Mouse (Mus musculus) neural tube, embryonic 15.5 days (tissue): Measurements from ENCODE around the gene Hspa2. TPM values are rescaled to one million over a fixed set of nuclear protein-coding genes. Genes with fewer than 3 reads are reported as not detected.

ENCODE experiments used
- ATAC-seq: fragments of 200-750 bp; cut with Nextera tagmentation; 2 replicates; pipeline ENCODE4 v1.8.0; 2017; ENCODE audit warnings: mild to moderate bottlenecking, moderate TSS enrichment, moderate library complexity; ENCODE audit not compliant: low FRiP score
- H3K27ac ChIP-seq: fragments of 300-500 bp; sonication (generic); replicated peaks from 2 replicates; pipeline ENCODE4 v1.5.1; 2015; ENCODE audit warnings: mild to moderate bottlenecking, inconsistent platforms
- H3K27me3 ChIP-seq: fragments of 300-500 bp; sonication (generic); replicated peaks from 2 replicates; pipeline ENCODE4 v1.6.1; 2015; ENCODE audit warnings: inconsistent platforms
- H3K36me3 ChIP-seq: fragments of 300-500 bp; sonication (generic); 2 replicates; pipeline ENCODE4 v1.6.1; 2015; ENCODE audit warnings: inconsistent platforms
- H3K4me1 ChIP-seq: fragments of 300-500 bp; sonication (generic); 2 replicates; pipeline ENCODE4 v1.6.1; 2015; ENCODE audit warnings: inconsistent platforms
- H3K4me2 ChIP-seq: fragments of 300-500 bp; sonication (generic); 2 replicates; pipeline ENCODE4 v1.6.1; 2015; ENCODE audit warnings: inconsistent platforms, mild to moderate bottlenecking, moderate library complexity
- H3K4me3 ChIP-seq: fragments of 300-500 bp; sonication (generic); replicated peaks from 2 replicates; pipeline ENCODE4 v1.5.1; 2015; ENCODE audit warnings: mild to moderate bottlenecking, inconsistent platforms
- H3K9ac ChIP-seq: fragments of 300-500 bp; sonication (generic); replicated peaks from 2 replicates; pipeline ENCODE4 v1.6.1; 2015; ENCODE audit warnings: mild to moderate bottlenecking, inconsistent platforms
- H3K9me3 ChIP-seq: fragments of 300-500 bp; sonication (generic); replicated peaks from 2 replicates; pipeline ENCODE4 v1.6.1; 2016; ENCODE audit warnings: inconsistent platforms
- WGBS: fragments of 180-500 bp; shearing (Covaris S2); methylation state at CpG from one replicate; pipeline ENCODE4 v1.1.7; 2015; ENCODE audit warnings: mixed read lengths; 5-methylcytosine and 5-hydroxymethylcytosine counted together
- polyA plus RNA-seq: library from polyadenylated mRNA; unstranded; fragments of >200 nt; fragmentation: Nextera tagmentation; extraction: Ambion mirVana; gene quantifications from 2 replicates; pipeline ENCODE4 v1.2.1, GENCODE M21; 2015

Gene Hspa2
- 5.7 and 8.2 TPM in 2 replicates for polyA plus RNA-seq

GRCm38 (mm10) chr12:76403886-76404537, at the start of gene Hspa2:
Gene Hspa2, plus strand, starts transcription at chr12:76404176.
- ATAC-seq = peak; percentile 96
- Histone ChIP-seq H3K27me3 (peaks cover 53% of the 10 kb centered on the region), H3K9ac (peak within 1 kb of the TSS; percentile 72), H3K36me3 (no peaks in the 10 kb centered on the region), H3K4me2 (peak within 1 kb of the TSS; percentile 90), H3K9me3 (no peaks in the 10 kb centered on the region), H3K27ac (peak within 1 kb of the TSS; percentile 92), H3K4me1 (peaks cover 29% of the 10 kb centered on the region), H3K4me3 (peak within 1 kb of the TSS; percentile 72)
- under 1% methylated on average over 54 of the region's 54 CpGs for WGBS

- Histone ChIP-seq H3K9me3 (no peaks in the 10 kb centered on the region), H3K36me3 (no peaks in the 10 kb centered on the region), H3K27ac (no peak overlapping the region), H3K4me1 (0 out of 2 replicates have a peak, but pooled peaks cover 2% of the 10 kb centered on the region), H3K27me3 (no peaks in the 10 kb centered on the region), H3K9ac (no peak overlapping the region), H3K4me2 (no peak overlapping the region), H3K4me3 (no peak overlapping the region)
- no peak for ATAC-seq
- WGBS = 50% methylated on average over 1 of the region's 1 CpGs
Observed at GRCm38 (mm10) chr12:76360868-76361267, 43.1 kb upstream of the Hspa2 start.

GRCm38 (mm10) chr12:76361405-76362302, 42.3 kb upstream of the Hspa2 start:
- Histone ChIP-seq H3K9me3 (no peaks in the 10 kb centered on the region), H3K4me1 (0 out of 2 replicates have a peak, but pooled peaks cover 3% of the 10 kb centered on the region), H3K9ac (no peak overlapping the region), H3K36me3 (no peaks in the 10 kb centered on the region), H3K4me2 (no peak overlapping the region), H3K27ac (no peak overlapping the region), H3K27me3 (no peaks in the 10 kb centered on the region), H3K4me3 (no peak overlapping the region)
- no peak for ATAC-seq
- 64% methylated on average over 9 of the region's 9 CpGs for WGBS

GRCm38 (mm10) chr12:76362303-76362676, 41.7 kb upstream of the Hspa2 start:
- 90% methylated on average over 9 of the region's 9 CpGs for WGBS

GRCm38 (mm10) chr12:76366276-76366675, 37.7 kb upstream of the Hspa2 start:
- Histone ChIP-seq H3K9me3 (no peaks in the 10 kb centered on the region), H3K4me1 (peaks cover 23% of the 10 kb centered on the region), H3K27ac (no peak overlapping the region), H3K36me3 (no peaks in the 10 kb centered on the region), H3K4me2 (no peak overlapping the region), H3K4me3 (no peak overlapping the region), H3K9ac (no peak overlapping the region), H3K27me3 (no peaks in the 10 kb centered on the region)
- ATAC-seq = no peak
- WGBS = 85% methylated on average over 3 of the region's 3 CpGs

More at GRCm38 (mm10) chr12:76362303-76362676, 41.7 kb upstream of the Hspa2 start:
- peaks cover 8% of the 10 kb centered on the region for H3K4me1 ChIP-seq
- H3K36me3 ChIP-seq = no peaks in the 10 kb centered on the region
- H3K4me2 ChIP-seq = no peak overlapping the region
- no peaks in the 10 kb centered on the region for H3K27me3 ChIP-seq
- no peak overlapping the region for H3K27ac ChIP-seq
- no peak for ATAC-seq
- no peak overlapping the region for H3K9ac ChIP-seq
- no peaks in the 10 kb centered on the region for H3K9me3 ChIP-seq
- no peak overlapping the region for H3K4me3 ChIP-seq

DNA sequence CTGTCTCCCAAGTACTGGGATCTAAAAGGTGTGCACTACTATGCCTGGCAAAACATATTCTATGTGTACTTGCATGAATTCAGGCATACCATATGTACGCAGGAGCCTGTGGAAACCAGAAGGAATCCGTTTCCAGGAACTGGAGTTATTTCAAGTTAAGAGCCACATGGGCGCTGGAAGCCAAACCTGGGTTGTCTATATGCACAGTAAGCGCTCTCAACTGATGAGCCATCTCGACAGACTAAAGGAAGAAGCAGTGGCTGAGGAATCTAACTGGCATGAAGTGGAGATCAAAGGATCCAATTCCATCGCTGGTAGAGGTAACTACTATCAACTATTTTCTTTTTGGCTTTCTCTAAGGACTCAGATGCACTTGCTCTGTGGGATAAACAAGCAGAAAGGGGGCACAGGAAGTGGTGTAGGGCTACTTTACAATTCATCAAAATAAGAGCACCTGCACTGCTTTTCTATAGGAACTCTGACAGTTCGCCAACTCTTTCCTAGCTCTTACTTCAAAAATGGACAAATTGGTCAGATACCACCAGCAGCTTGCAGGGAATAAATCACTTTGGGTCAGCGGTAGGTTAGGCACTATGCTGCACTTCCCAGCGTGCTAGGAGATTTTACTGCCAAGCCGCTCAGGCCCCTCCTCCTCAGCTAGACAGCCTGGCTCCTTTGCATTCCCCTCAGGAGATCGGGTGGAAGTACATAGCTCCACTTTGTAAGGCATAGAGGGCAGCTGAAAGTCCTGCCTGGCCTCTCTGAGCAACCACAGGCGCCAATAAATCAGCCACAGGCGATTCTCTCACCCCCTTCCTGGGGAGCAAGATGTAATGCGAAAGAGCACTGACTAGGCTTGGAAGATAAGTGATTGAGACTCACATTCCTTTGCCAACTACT, 36.6 kb upstream of the Hspa2 start:
- Histone ChIP-seq H3K4me3 (peak overlapping the region; percentile 13), H3K4me2 (peak overlapping the region; percentile 90), H3K27ac (peak overlapping the region; percentile 98), H3K4me1 (peaks cover 34% of the 10 kb centered on the region), H3K9ac (peak overlapping the region; percentile 31), H3K9me3 (no peaks in the 10 kb centered on the region), H3K27me3 (no peaks in the 10 kb centered on the region), H3K36me3 (no peaks in the 10 kb centered on the region)
- ATAC-seq = no peak
- 15% methylated on average over 14 of the region's 14 CpGs for WGBS

- H3K4me2 ChIP-seq = peak overlapping the region; percentile 90
- WGBS = 8% methylated on average over 9 of the region's 9 CpGs
Observed at GRCm38 (mm10) chr12:76368201-76368789, 35.7 kb upstream of the Hspa2 start.

DNA sequence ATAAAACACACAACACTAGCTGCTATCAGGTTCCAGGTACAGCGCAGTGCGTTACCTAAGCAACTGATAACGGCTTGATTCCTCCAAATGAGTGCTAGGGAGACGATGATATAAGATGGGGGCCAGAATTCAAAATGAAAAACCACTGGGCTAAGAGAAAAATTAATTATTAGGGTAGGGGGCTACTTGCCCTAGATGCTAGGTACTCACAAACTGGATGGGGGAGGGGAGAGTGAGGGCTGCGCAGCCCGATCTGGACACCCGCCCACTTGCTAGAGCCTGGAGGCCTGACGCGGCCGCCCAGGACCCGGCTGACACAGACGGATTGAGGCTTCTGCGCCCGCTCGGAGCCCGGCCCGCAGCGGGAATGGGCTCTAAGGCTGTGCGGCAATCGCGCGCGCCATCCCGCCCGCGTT, 35.2 kb upstream of the Hspa2 start:
- Histone ChIP-seq H3K4me3 (peak overlapping the region; percentile 97), H3K27me3 (no peaks in the 10 kb centered on the region), H3K9ac (peak overlapping the region; percentile 99), H3K9me3 (no peaks in the 10 kb centered on the region), H3K27ac (peak overlapping the region; percentile 98), H3K4me2 (peak overlapping the region; percentile 90), H3K4me1 (peaks cover 39% of the 10 kb centered on the region), H3K36me3 (no peaks in the 10 kb centered on the region)
- ATAC-seq = peak; percentile 59; the same call in 1 of the 2 replicates
- under 1% methylated on average over 26 of the region's 26 CpGs for WGBS

More at GRCm38 (mm10) chr12:76368201-76368789, 35.7 kb upstream of the Hspa2 start:
- H3K9me3 ChIP-seq = no peaks in the 10 kb centered on the region
- no peak for ATAC-seq
- peak overlapping the region; percentile 98 for H3K27ac ChIP-seq
- no peaks in the 10 kb centered on the region for H3K27me3 ChIP-seq
- H3K9ac ChIP-seq = peak overlapping the region; percentile 99
- no peaks in the 10 kb centered on the region for H3K36me3 ChIP-seq
- peaks cover 39% of the 10 kb centered on the region for H3K4me1 ChIP-seq
- H3K4me3 ChIP-seq = peak overlapping the region; percentile 97

- peak; percentile 90 for ATAC-seq
- Histone ChIP-seq H3K4me1 (peaks cover 39% of the 10 kb centered on the region), H3K27me3 (no peaks in the 10 kb centered on the region), H3K4me3 (peak within 1 kb of the TSS; percentile 97), H3K9me3 (no peaks in the 10 kb centered on the region), H3K4me2 (peak within 1 kb of the TSS; percentile 90), H3K9ac (peak within 1 kb of the TSS; percentile 99), H3K27ac (peak within 1 kb of the TSS; percentile 98), H3K36me3 (no peaks in the 10 kb centered on the region)
- WGBS = under 1% methylated on average over 93 of the region's 96 CpGs
Observed at GRCm38 (mm10) chr12:76369206-76369977, 34.6 kb upstream of the Hspa2 start, which contains the start of gene Zbtb25. Gene Zbtb25, minus strand, starts transcription at chr12:76369602.
